Mouse (Mus musculus) heart, postnatal 0 days (tissue): Measurements from ENCODE around the gene Trmt61a.

ENCODE experiments used
- CTCF ChIP-seq: IDR thresholded peaks from 2 replicates; pipeline ENCODE4 v1.5.1; 2016; ENCODE audit warnings: antibody characterized with exemption, control low read depth, low read depth
- EP300 ChIP-seq: IDR thresholded peaks from 2 replicates; pipeline ENCODE4 v1.6.1; 2016; ENCODE audit warnings: antibody characterized with exemption, low read depth

GRCm38 (mm10) chr12:111653434-111653833, 24.5 kb upstream of the Trmt61a start:
- TF ChIP-seq CTCF (peak; percentile 82), EP300 (no peak)
